Mouse (Mus musculus): ENCODE measurements around the gene Ctsf. TPM values are rescaled to one million over a fixed set of nuclear protein-coding genes. Genes with fewer than 3 reads are reported as not detected.

Ctsf gene
- polyA plus RNA-seq, 1 experiment from 2014 or later, result 31.6 TPM

Other genes with a start within 250 kb of the Ctsf start
- gene Lrfn4, start 239.5 kb upstream of the Ctsf start, polyA plus RNA-seq (2016; fragmentation: Nextera tagmentation; extraction: Ambion mirVana), result 12.1 and 15.4 TPM in 2 replicates
- gene Rce1, start 229.5 kb upstream of the Ctsf start, polyA plus RNA-seq (2016; fragmentation: Nextera tagmentation; extraction: Ambion mirVana), result 68.1 and 68.8 TPM in 2 replicates
- 5.6 and 6.9 TPM in 2 replicates for gene Gm960, start 156.5 kb upstream of the Ctsf start, polyA plus RNA-seq (2016; fragmentation: Nextera tagmentation; extraction: Ambion mirVana)
- gene Sptbn2, start 144.0 kb upstream of the Ctsf start, polyA plus RNA-seq (2016; fragmentation: Nextera tagmentation; extraction: Ambion mirVana), result 2.6 and 2.7 TPM in 2 replicates
- gene Rbm4b, start 98.6 kb upstream of the Ctsf start, polyA plus RNA-seq (2016; fragmentation: Nextera tagmentation; extraction: Ambion mirVana), result 111 and 116 TPM in 2 replicates
- 80.1 and 90.2 TPM in 2 replicates for gene Rbm4, start 61.2 kb upstream of the Ctsf start, polyA plus RNA-seq (2016; fragmentation: Nextera tagmentation; extraction: Ambion mirVana)
- gene Gm21992, start 43.5 kb upstream of the Ctsf start, polyA plus RNA-seq (2016; fragmentation: Nextera tagmentation; extraction: Ambion mirVana), result 36.3 and 57.2 TPM in 2 replicates
- gene Rbm14, start 43.5 kb upstream of the Ctsf start, polyA plus RNA-seq (2016; fragmentation: Nextera tagmentation; extraction: Ambion mirVana), result 113 and 114 TPM in 2 replicates
- 56.4 and 60.4 TPM in 2 replicates for gene Ccs, start 15.8 kb upstream of the Ctsf start, polyA plus RNA-seq (2016; fragmentation: Nextera tagmentation; extraction: Ambion mirVana)
- gene Ccdc87, start 15.8 kb upstream of the Ctsf start, polyA plus RNA-seq (2016; fragmentation: Nextera tagmentation; extraction: Ambion mirVana), result 0.06 and 0.09 TPM in 2 replicates
- gene Actn3, start 22.8 kb downstream of the Ctsf start, polyA plus RNA-seq (2016; fragmentation: Nextera tagmentation; extraction: Ambion mirVana), result 9.0 and 9.1 TPM in 2 replicates
- 9.5 and 10.7 TPM in 2 replicates for gene Zdhhc24, start 23.5 kb downstream of the Ctsf start, polyA plus RNA-seq (2016; fragmentation: Nextera tagmentation; extraction: Ambion mirVana)
- 5.1 and 6.5 TPM in 2 replicates for gene Bbs1, start 51.5 kb downstream of the Ctsf start, polyA plus RNA-seq (2016; fragmentation: Nextera tagmentation; extraction: Ambion mirVana)
- 148 and 152 TPM in 2 replicates for gene Dpp3, start 73.2 kb downstream of the Ctsf start, polyA plus RNA-seq (2016; fragmentation: Nextera tagmentation; extraction: Ambion mirVana)
- gene Peli3, start 88.0 kb downstream of the Ctsf start, polyA plus RNA-seq (2016; fragmentation: Nextera tagmentation; extraction: Ambion mirVana), result 3.4 and 4.5 TPM in 2 replicates
- 153 and 154 TPM in 2 replicates for gene Mrpl11, start 107.0 kb downstream of the Ctsf start, polyA plus RNA-seq (2016; fragmentation: Nextera tagmentation; extraction: Ambion mirVana)
- not detected in 2 replicates for gene Npas4, start 135.2 kb downstream of the Ctsf start, polyA plus RNA-seq (2016; fragmentation: Nextera tagmentation; extraction: Ambion mirVana)
- gene Slc29a2, start 168.7 kb downstream of the Ctsf start, polyA plus RNA-seq (2016; fragmentation: Nextera tagmentation; extraction: Ambion mirVana), result 4.9 and 5.7 TPM in 2 replicates
- gene B4gat1, start 183.7 kb downstream of the Ctsf start, polyA plus RNA-seq (2016; fragmentation: Nextera tagmentation; extraction: Ambion mirVana), result 42.3 and 44.8 TPM in 2 replicates
- 2.4 and 4.1 TPM in 2 replicates for gene AC124502.3, start 183.8 kb downstream of the Ctsf start, polyA plus RNA-seq (2016; fragmentation: Nextera tagmentation; extraction: Ambion mirVana)
- 48.3 and 49.5 TPM in 2 replicates for gene Brms1, start 186.2 kb downstream of the Ctsf start, polyA plus RNA-seq (2016; fragmentation: Nextera tagmentation; extraction: Ambion mirVana)
- gene Rin1, start 195.4 kb downstream of the Ctsf start, polyA plus RNA-seq (2016; fragmentation: Nextera tagmentation; extraction: Ambion mirVana), result 2.4 and 2.5 TPM in 2 replicates
- gene Cd248, start 212.9 kb downstream of the Ctsf start, polyA plus RNA-seq (2016; fragmentation: Nextera tagmentation; extraction: Ambion mirVana), result 30.6 and 38.1 TPM in 2 replicates
- gene Tmem151a, start 230.4 kb downstream of the Ctsf start, polyA plus RNA-seq (2016; fragmentation: Nextera tagmentation; extraction: Ambion mirVana), result 2.3 and 2.8 TPM in 2 replicates
- gene Yif1a, start 233.4 kb downstream of the Ctsf start, polyA plus RNA-seq (2016; fragmentation: Nextera tagmentation; extraction: Ambion mirVana), result 60.7 and 69.4 TPM in 2 replicates
- 43.0 and 46.3 TPM in 2 replicates for gene Cnih2, start 243.4 kb downstream of the Ctsf start, polyA plus RNA-seq (2016; fragmentation: Nextera tagmentation; extraction: Ambion mirVana)

Measured in limb, embryonic 12.5 days (tissue).